8 mouse cellular contexts compared by ENCODE assay signal in genomic region chr1:23256630-23257001, GRCm38 (mm10).
DNase-seq lines count a peak whose midpoint lies in the region; ATAC-seq lines count a peak whose summit lies in the region.

No protein-coding gene starts in this region.

- no peaks in the 10 kb centered on the region for H3K36me3 ChIP-seq in hindbrain, embryonic 13.5 days

- H3K9ac ChIP-seq in hindbrain, embryonic 13.5 days, result peak overlapping the region; percentile 83

- ATAC-seq in hindbrain, embryonic 13.5 days (ENCODE audit: low FRiP score), result no peak

- peaks cover 20% of the 10 kb centered on the region for H3K4me1 ChIP-seq in hindbrain, embryonic 13.5 days (replicated peaks)

- peak overlapping the region; percentile 94 for H3K27ac ChIP-seq in hindbrain, embryonic 13.5 days

- peak overlapping the region; percentile 84 for H3K4me2 ChIP-seq in hindbrain, embryonic 13.5 days

- peak overlapping the region; percentile 73 for H3K4me3 ChIP-seq in hindbrain, embryonic 13.5 days

- peak; percentile 76 for DNase-seq in R1 (ENCODE audit: low read depth, low spot score)
- DNase-seq in cerebellum, postnatal 14 days, result peak; percentile 78 to 79
- DNase-seq in frontal cortex, postnatal 14 days (ENCODE audit: low spot score in 2 of 2), result peak; percentile 54 to 61
- peak; percentile 67 to 77 for DNase-seq in layer of hippocampus, postnatal 36 days
- peak; percentile 83 for DNase-seq in lung, postnatal 36 days
- peak; percentile 62 to 65 for DNase-seq in right cerebral cortex, adult 2 months (ENCODE audit: low spot score in 2 of 2)
- DNase-seq in urinary bladder, postnatal 10 days (ENCODE audit: low spot score), result peak; percentile 33

- H3K9me3 ChIP-seq in hindbrain, embryonic 13.5 days, result no peaks in the 10 kb centered on the region

- no peaks in the 10 kb centered on the region for H3K27me3 ChIP-seq in hindbrain, embryonic 13.5 days

- under 1% methylated on average over 45 of the region's 45 CpGs for WGBS in hindbrain, embryonic 13.5 days

Comparison
In these comparisons a context has a peak if more than half of its experiments do, and no peak if none do; other contexts are left out.
1. DNase-seq: peak in every context shown above with its lines; median percentile 83 in lung, postnatal 36 days; 78 in cerebellum, postnatal 14 days; 76 in R1; 72 in layer of hippocampus, postnatal 36 days; 64 in right cerebral cortex, adult 2 months; 58 in frontal cortex, postnatal 14 days; 33 in urinary bladder, postnatal 10 days.